In the genomic region with DNA sequence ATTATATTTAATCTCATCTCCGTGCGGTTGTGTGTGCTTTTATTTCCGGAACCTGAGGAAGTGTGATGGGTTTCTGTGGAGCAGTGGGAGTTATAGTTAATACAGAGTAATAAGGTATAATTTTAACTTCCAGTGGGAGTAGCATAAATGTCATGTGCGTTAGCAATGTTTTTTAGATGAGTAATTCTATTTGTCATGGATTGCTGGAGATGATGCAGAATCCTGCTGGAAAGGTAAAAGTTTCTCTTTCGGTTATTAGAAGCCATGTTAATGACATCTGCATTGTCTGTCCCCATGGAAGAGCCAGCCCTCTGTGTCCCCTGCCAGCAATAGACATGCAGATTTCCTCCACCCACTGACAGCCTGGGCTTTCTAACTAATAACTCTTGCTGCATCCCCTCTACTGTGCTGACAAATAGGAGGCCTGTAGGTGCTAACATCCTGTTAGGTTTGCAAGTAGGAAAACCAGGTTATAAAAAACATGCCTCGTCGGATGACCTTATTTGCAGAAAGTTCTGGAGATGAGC, we compare ENCODE assay signal across 25 mouse cellular contexts. TPM values are rescaled to one million over a fixed set of nuclear protein-coding genes. Genes with fewer than 3 reads are reported as not detected.
"Had no signal": no experiment of that assay in that cellular context is flagged by ENCODE, and none has a peak within 500 bp of the region (broad histone marks: within the 10 kb centered on the region; RNA-seq: fewer than 3 reads in every experiment).

No protein-coding gene starts in this region.

- H3K27ac ChIP-seq: intestine, embryonic 15.5 days; kidney, embryonic 15.5 days; limb, embryonic 10.5 days; limb, embryonic 13.5 days; liver, embryonic 12.5 days; liver, embryonic 15.5 days; lung, embryonic 15.5 days; midbrain, embryonic 10.5 days; neural tube, embryonic 13.5 days; stomach, postnatal 0 days had no signal

- H3K9ac ChIP-seq: intestine, embryonic 15.5 days; kidney, embryonic 15.5 days; limb, embryonic 13.5 days; liver, embryonic 12.5 days; liver, embryonic 15.5 days; lung, embryonic 15.5 days; neural tube, embryonic 13.5 days had no signal

- H3K4me2 ChIP-seq: intestine, embryonic 15.5 days; kidney, embryonic 15.5 days; limb, embryonic 13.5 days; liver, embryonic 12.5 days; liver, embryonic 15.5 days; lung, embryonic 15.5 days; neural tube, embryonic 13.5 days had no signal

- H3K4me3 ChIP-seq: intestine, embryonic 15.5 days; kidney, embryonic 15.5 days; limb, embryonic 10.5 days; limb, embryonic 13.5 days; liver, embryonic 12.5 days; liver, embryonic 15.5 days; lung, embryonic 15.5 days; megakaryocyte, embryonic 14.5 days; midbrain, embryonic 10.5 days; neural tube, embryonic 13.5 days had no signal

- ATAC-seq: intestine, embryonic 15.5 days; liver, embryonic 12.5 days had no signal

- H3K27me3 ChIP-seq: intestine, embryonic 15.5 days; kidney, embryonic 15.5 days; limb, embryonic 13.5 days; liver, embryonic 12.5 days; liver, embryonic 15.5 days; lung, embryonic 15.5 days; megakaryocyte, embryonic 14.5 days; neural tube, embryonic 13.5 days had no signal

- DNase-seq: kidney, adult 11 months; kidney, adult 8-10 months; kidney, postnatal 10 days; kidney, postnatal 36 days; liver; lung, adult 18-20 months; lung, postnatal 10 days; lung, postnatal 36 days; midbrain, embryonic 14.5 days; thymus, adult 2 months; thymus, postnatal 14 days; thymus, postnatal 4 days had no signal

- H3K36me3 ChIP-seq: intestine, embryonic 15.5 days; kidney, embryonic 15.5 days; limb, embryonic 10.5 days; limb, embryonic 13.5 days; liver, embryonic 12.5 days; liver, embryonic 15.5 days; lung, embryonic 15.5 days; midbrain, embryonic 10.5 days; neural tube, embryonic 13.5 days had no signal

- H3K9me3 ChIP-seq: intestine, embryonic 15.5 days; kidney, embryonic 15.5 days; limb, embryonic 10.5 days; limb, embryonic 13.5 days; liver, embryonic 12.5 days; liver, embryonic 15.5 days; lung, embryonic 15.5 days; megakaryocyte, embryonic 14.5 days; midbrain, embryonic 10.5 days; neural tube, embryonic 13.5 days had no signal

- H3K4me1 ChIP-seq: liver, embryonic 15.5 days had no signal

RNA-seq across cellular contexts. Expression of gene Gm49358, which starts 25.4 kb away (rescaled TPM):
- polyA plus RNA-seq: intestine, embryonic 15.5 days; kidney, embryonic 15.5 days; limb, embryonic 10.5 days; liver, embryonic 12.5 days; liver, embryonic 15.5 days; lung, embryonic 15.5 days; midbrain, embryonic 10.5 days; neural tube, embryonic 13.5 days; small intestine, adult 2 months; stomach, embryonic 14.5 days; stomach, postnatal 0 days; thymus, adult 2 months had no signal
